Mouse (Mus musculus) liver, embryonic 14.5 days (tissue): ENCODE measurements around the gene Cacnb2. TPM values are rescaled to one million over a fixed set of nuclear protein-coding genes. Genes with fewer than 3 reads are reported as not detected.

ENCODE experiments used
- ATAC-seq: fragments of 200-750 bp; cut with Nextera tagmentation; 2 replicates; pipeline ENCODE4 v1.8.0; 2017; ENCODE audit warnings: moderate number of reproducible peaks, mild to moderate bottlenecking, moderate library complexity; ENCODE audit not compliant: insufficient read depth
- DNase-seq, 3 experiments: peaks; one replicate each; pipeline ENCODE4 v3.0.0-alpha.2; 2012 to 2013; ENCODE audit warnings: low read depth in 3 of 3, low spot score in 3 of 3
- H3K27ac ChIP-seq: fragments of 300-500 bp; sonication (generic); 2 replicates; pipeline ENCODE4 v1.5.1; 2014; ENCODE audit warnings: moderate library complexity, mild to moderate bottlenecking, control low read depth, inconsistent platforms
- H3K27me3 ChIP-seq: fragments of 300-500 bp; sonication (generic); 2 replicates; pipeline ENCODE4 v1.6.1; 2014; ENCODE audit warnings: mild to moderate bottlenecking, low read length, moderate library complexity; ENCODE audit not compliant: control insufficient read depth, insufficient read depth
- H3K36me3 ChIP-seq: fragments of 300-500 bp; sonication (generic); replicated peaks from 2 replicates; pipeline ENCODE4 v1.6.1; 2014; ENCODE audit warnings: low read depth; ENCODE audit not compliant: control insufficient read depth, insufficient read depth
- H3K4me1 ChIP-seq, 2 experiments: fragments of 200-500 bp in 1 of 2; fragments of 300-500 bp in 1 of 2; sonication (generic) in 1 of 2; replicated peaks; 2 replicates each; pipeline ENCODE4 v1.6.1; 2012 to 2014; ENCODE audit warnings: antibody characterized with exemption in 1 of 2, inconsistent platforms in 1 of 2, low read length in 1 of 2; ENCODE audit not compliant: control insufficient read depth in 2 of 2, insufficient read depth in 2 of 2
- H3K4me2 ChIP-seq: fragments of 300-500 bp; sonication (generic); 2 replicates; pipeline ENCODE4 v1.6.1; 2014; ENCODE audit warnings: low read depth, mild to moderate bottlenecking, control low read depth, moderate library complexity
- H3K4me3 ChIP-seq, 2 experiments: fragments of 200-500 bp in 1 of 2; fragments of 300-500 bp in 1 of 2; sonication (generic) in 1 of 2; 2 replicates each; pipeline ENCODE4 v1.5.1; 2012 to 2014; ENCODE audit warnings: low read depth in 2 of 2, low read length in 2 of 2, mild to moderate bottlenecking in 2 of 2, control low read depth in 1 of 2, inconsistent platforms in 1 of 2, moderate library complexity in 1 of 2; ENCODE audit not compliant: insufficient read depth in 1 of 2
- H3K9ac ChIP-seq: fragments of 300-500 bp; sonication (generic); replicated peaks from 2 replicates; pipeline ENCODE4 v1.6.1; 2014; ENCODE audit warnings: mild to moderate bottlenecking, control low read depth, moderate library complexity
- H3K9me3 ChIP-seq: fragments of 300-500 bp; sonication (generic); 2 replicates; pipeline ENCODE4 v1.6.1; 2016; ENCODE audit warnings: low read length, mixed read lengths; ENCODE audit not compliant: control insufficient read depth
- CTCF ChIP-seq: IDR thresholded peaks from 2 replicates; pipeline ENCODE4 v1.5.1; 2016; ENCODE audit warnings: antibody characterized with exemption, low read depth, control low read depth
- EP300 ChIP-seq: IDR thresholded peaks from 2 replicates; pipeline ENCODE4 v1.6.1; 2016; ENCODE audit warnings: antibody characterized with exemption, low read depth
- WGBS: fragments of 180-500 bp; shearing (Covaris S2); extraction: QIAGEN DNeasy Blood & Tissue Kit; methylation state at CpG from one replicate; pipeline ENCODE4 v1.1.7; 2014; ENCODE audit not compliant: insufficient replicate concordance; 5-methylcytosine and 5-hydroxymethylcytosine counted together
- polyA plus RNA-seq, 2 experiments: library from polyadenylated mRNA; depleted of rRNA in 1 of 2; stranded (reverse) in 1 of 2; unstranded in 1 of 2; fragments of >200 nt; fragmentation: Nextera tagmentation in 1 of 2; extraction: Ambion mirVana in 1 of 2; gene quantifications; 2 replicates each; pipeline versions ENCODE4 v1.2.1 to v1.2.3; 2012 to 2014

Gene Cacnb2
- polyA plus RNA-seq, 2 experiments: 0.04 to 0.37 TPM

GRCm38 (mm10) chr2:14931968-14932367 lies 329.1 kb downstream of the Cacnb2 start:
- Histone ChIP-seq H3K9ac (no peak overlapping the region), H3K4me2 (no peak overlapping the region), H3K9me3 (no peaks in the 10 kb centered on the region), H3K4me3 (no peak overlapping the region), H3K27ac (no peak overlapping the region), H3K4me1 (no peaks in the 10 kb centered on the region), H3K36me3 (no peaks in the 10 kb centered on the region), H3K27me3 (no peaks in the 10 kb centered on the region)
- 57% methylated on average over 2 of the region's 2 CpGs for WGBS
- DNase-seq: no peak
- ATAC-seq: no peak
- TF ChIP-seq CTCF: no peak
- TF ChIP-seq EP300: no peak

GRCm38 (mm10) chr2:14936492-14936891 lies 333.6 kb downstream of the Cacnb2 start:
- Histone ChIP-seq H3K27ac (no peak overlapping the region), H3K27me3 (no peaks in the 10 kb centered on the region), H3K4me1 (no peaks in the 10 kb centered on the region), H3K9ac (no peak overlapping the region), H3K4me3 (no peak overlapping the region), H3K36me3 (no peaks in the 10 kb centered on the region), H3K9me3 (no peaks in the 10 kb centered on the region), H3K4me2 (no peak overlapping the region)
- ATAC-seq: no peak
- TF ChIP-seq EP300 (no peak), CTCF (no peak)
- DNase-seq: no peak
- 73% methylated on average over 8 of the region's 8 CpGs for WGBS

- no peak overlapping the region for H3K4me3 ChIP-seq
- no peak for TF ChIP-seq CTCF
- no peak for TF ChIP-seq EP300
- ATAC-seq: no peak
- no peak overlapping the region for H3K27ac ChIP-seq
- H3K9ac ChIP-seq: no peak overlapping the region
- WGBS: 65% methylated on average over 4 of the region's 4 CpGs
- H3K4me2 ChIP-seq: no peak overlapping the region
- no peaks in the 10 kb centered on the region for H3K4me1 ChIP-seq
- H3K9me3 ChIP-seq: no peaks in the 10 kb centered on the region
- no peaks in the 10 kb centered on the region for H3K27me3 ChIP-seq
- no peaks in the 10 kb centered on the region for H3K36me3 ChIP-seq
- DNase-seq: no peak
Observed at GRCm38 (mm10) chr2:14942261-14942660, 339.4 kb downstream of the Cacnb2 start.

- Histone ChIP-seq H3K4me1 (no peaks in the 10 kb centered on the region), H3K9ac (no peak overlapping the region), H3K9me3 (no peaks in the 10 kb centered on the region), H3K4me2 (no peak overlapping the region), H3K27ac (no peak overlapping the region), H3K27me3 (no peaks in the 10 kb centered on the region), H3K4me3 (no peak overlapping the region), H3K36me3 (no peaks in the 10 kb centered on the region)
- ATAC-seq (no peak), DNase-seq (no peak)
- 30% methylated on average over 3 of the region's 3 CpGs for WGBS
- TF ChIP-seq EP300: no peak
- no peak for TF ChIP-seq CTCF
Observed at GRCm38 (mm10) chr2:14943691-14944357, 340.9 kb downstream of the Cacnb2 start.

GRCm38 (mm10) chr2:14953090-14953489 lies 350.2 kb downstream of the Cacnb2 start:
- H3K4me2 ChIP-seq: no peak overlapping the region
- H3K27me3 ChIP-seq: no peaks in the 10 kb centered on the region
- no peak overlapping the region for H3K9ac ChIP-seq
- ATAC-seq (no peak), DNase-seq (no peak)
- no peak overlapping the region for H3K4me3 ChIP-seq
- TF ChIP-seq EP300 (no peak), CTCF (no peak)
- H3K9me3 ChIP-seq: no peaks in the 10 kb centered on the region
- no peak overlapping the region for H3K27ac ChIP-seq
- WGBS: 58% methylated on average over 2 of the region's 2 CpGs
- no peaks in the 10 kb centered on the region for H3K4me1 ChIP-seq
- no peaks in the 10 kb centered on the region for H3K36me3 ChIP-seq
